Mouse (Mus musculus) natural killer cell, adult 2 months (primary cell): ENCODE data around the gene Adh1.

Experiments used
- DNase-seq, 2 experiments: peaks; one replicate each; pipeline ENCODE4 v3.0.0; 2022; ENCODE audit warnings: low spot score in 2 of 2

The Adh1 gene

GRCm38 (mm10) chr3:138241371-138241770, 19.4 kb upstream of the Adh1 start:
- no peak for DNase-seq

- DNase-seq = no peak
These were observed 18.6 kb upstream of the Adh1 start for GRCm38 (mm10) chr3:138242021-138242726.

GRCm38 (mm10) chr3:138242933-138243332, 17.9 kb upstream of the Adh1 start:
- no peak for DNase-seq

GRCm38 (mm10) chr3:138244338-138244874, 16.4 kb upstream of the Adh1 start:
- DNase-seq = no peak

GRCm38 (mm10) chr3:138246511-138247020, 14.2 kb upstream of the Adh1 start:
- no peak for DNase-seq

- DNase-seq = no peak
These were observed 13.6 kb upstream of the Adh1 start for GRCm38 (mm10) chr3:138247241-138247640.

- DNase-seq = no peak
These were observed 12.8 kb upstream of the Adh1 start for GRCm38 (mm10) chr3:138248011-138248410.

- no peak for DNase-seq
These were observed 12.0 kb upstream of the Adh1 start for GRCm38 (mm10) chr3:138248746-138249145.

GRCm38 (mm10) chr3:138251156-138251555, 9.6 kb upstream of the Adh1 start:
- DNase-seq = no peak

GRCm38 (mm10) chr3:138254205-138254604, 6.6 kb upstream of the Adh1 start:
- DNase-seq = no peak

GRCm38 (mm10) chr3:138255366-138255765, 5.4 kb upstream of the Adh1 start:
- no peak for DNase-seq

- no peak for DNase-seq
These were observed 4.8 kb upstream of the Adh1 start for GRCm38 (mm10) chr3:138255780-138256550.

GRCm38 (mm10) chr3:138262568-138262967, 1.8 kb downstream of the Adh1 start:
- no peak for DNase-seq

GRCm38 (mm10) chr3:138263154-138263930, 2.6 kb downstream of the Adh1 start:
- DNase-seq = no peak

GRCm38 (mm10) chr3:138264648-138265047, 3.9 kb downstream of the Adh1 start:
- DNase-seq = no peak

- no peak for DNase-seq
These were observed 9.7 kb downstream of the Adh1 start for GRCm38 (mm10) chr3:138270507-138270906.

GRCm38 (mm10) chr3:138271297-138271696, 10.5 kb downstream of the Adh1 start:
- no peak for DNase-seq

- no peak for DNase-seq
These were observed 12.3 kb downstream of the Adh1 start for GRCm38 (mm10) chr3:138273080-138273479.

- DNase-seq = no peak
These were observed 14.3 kb downstream of the Adh1 start for GRCm38 (mm10) chr3:138275100-138275499.

GRCm38 (mm10) chr3:138282556-138282955, 21.8 kb downstream of the Adh1 start:
- DNase-seq = no peak

GRCm38 (mm10) chr3:138283831-138284230, 23.0 kb downstream of the Adh1 start:
- DNase-seq = no peak

- no peak for DNase-seq
These were observed 25.2 kb downstream of the Adh1 start for GRCm38 (mm10) chr3:138285986-138286385.
